Mouse (Mus musculus): ENCODE results near the gene Tomm70a. TPM values are rescaled to one million over a fixed set of nuclear protein-coding genes. Genes with fewer than 3 reads are reported as not detected.

The Tomm70a gene
- total RNA-seq, 2 experiments from 2014 or later: 44.9 to 45.3 TPM

DNA sequence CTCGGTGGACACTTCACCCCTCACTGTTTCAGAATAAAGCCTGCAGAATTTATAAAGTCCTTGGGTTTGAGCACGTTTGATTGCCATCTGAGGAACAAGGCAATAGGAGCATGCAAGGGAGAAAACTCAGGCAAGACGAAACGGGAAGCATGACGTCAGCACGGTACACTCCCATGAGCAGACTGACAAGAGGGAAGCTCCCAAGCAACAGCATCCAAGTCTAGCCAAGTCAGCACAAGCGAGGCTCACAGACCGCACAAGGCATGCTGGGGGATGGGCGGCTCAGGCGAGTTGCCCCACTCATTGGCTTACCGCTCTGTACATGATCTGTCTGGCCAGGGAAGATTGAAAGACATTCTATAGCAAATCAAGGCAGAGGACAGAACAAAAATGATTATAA is 59.7 kb downstream of the Tomm70a start:
- DNase-seq (ENCODE audit: low spot score): peak; percentile 24
- intact Hi-C loops (cut with DNase I): no loop called here

DNA sequence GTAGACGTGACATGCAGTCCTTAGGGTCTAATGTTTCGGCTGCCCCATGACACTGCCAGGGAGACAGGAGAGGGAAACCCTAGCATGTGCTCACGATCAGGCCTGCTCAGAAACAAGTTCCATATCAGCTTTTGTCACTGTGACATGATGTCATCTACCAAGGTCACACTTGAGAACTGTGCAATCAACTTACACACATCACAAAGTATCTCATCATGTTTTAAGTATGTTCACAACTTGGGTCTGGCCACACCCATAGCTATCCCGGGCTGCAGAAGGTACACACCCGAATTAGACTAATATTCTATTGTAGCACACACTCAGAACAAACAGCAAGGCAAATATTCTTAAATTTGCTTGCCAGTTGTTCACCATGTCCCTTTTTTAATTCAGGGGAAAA is 60.5 kb downstream of the Tomm70a start:
- DNase-seq (ENCODE audit: low spot score): no peak
- intact Hi-C loops (cut with DNase I): no loop called here

DNA sequence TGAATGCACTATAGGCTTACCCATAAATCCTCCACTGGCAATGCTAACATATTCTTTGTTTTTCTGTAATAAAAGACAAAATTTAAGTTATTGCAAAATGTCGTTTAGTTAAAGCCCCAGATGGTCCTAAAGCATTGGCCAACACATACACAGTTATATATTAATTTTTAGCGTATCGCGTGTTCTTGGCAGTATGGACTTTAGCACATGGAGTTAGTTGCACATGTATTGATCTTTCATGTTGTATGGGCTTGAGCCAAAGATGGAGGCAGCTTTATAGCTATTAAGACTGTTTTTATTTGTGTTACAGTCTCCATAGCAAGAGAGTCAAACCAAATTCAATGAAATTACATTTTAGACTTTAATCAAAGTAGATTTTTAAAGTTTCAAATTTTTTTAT is 65.1 kb downstream of the Tomm70a start:
- no peak for DNase-seq (ENCODE audit: low spot score)
- intact Hi-C loops (cut with DNase I): no loop called here

DNA sequence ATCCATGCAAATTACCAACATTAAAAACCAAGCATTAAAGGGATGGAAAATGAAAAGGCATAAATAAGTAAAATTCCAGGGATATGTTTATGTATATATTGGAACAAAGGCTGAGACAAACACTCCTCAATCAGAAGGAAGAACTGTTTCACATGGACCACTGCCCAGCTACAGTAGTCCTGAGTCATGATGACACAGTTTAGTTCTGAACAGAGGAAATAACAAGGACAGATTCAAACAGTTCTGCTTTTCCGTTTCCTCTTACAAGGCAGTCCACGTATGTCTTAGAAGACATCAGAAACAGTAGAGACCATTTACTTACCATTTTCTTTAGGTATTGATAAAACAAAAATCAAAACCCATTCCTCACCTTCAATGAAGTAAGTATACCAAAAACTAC is 68.0 kb downstream of the Tomm70a start:
- intact Hi-C loops (cut with DNase I): no loop called here
- no peak for DNase-seq (ENCODE audit: low spot score)

DNA sequence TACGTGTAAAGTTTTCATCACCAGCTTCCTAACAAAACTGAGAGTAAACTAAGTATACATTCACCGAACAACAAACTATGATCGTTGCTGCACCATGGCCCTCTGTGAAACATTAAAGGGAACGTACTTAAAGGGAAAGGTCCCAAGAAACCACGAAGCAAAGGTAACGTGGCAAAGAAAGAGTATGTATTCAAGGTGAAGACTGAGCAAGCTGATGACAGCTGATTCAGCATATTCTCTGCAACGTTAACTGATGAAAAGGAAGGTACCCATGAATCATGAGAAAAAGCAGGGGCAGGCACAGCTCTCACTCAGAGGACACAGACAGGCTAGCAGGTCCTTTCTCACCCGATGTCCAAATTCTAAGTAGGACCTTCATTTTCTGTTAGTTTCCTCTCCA is 68.9 kb downstream of the Tomm70a start:
- no peak for DNase-seq (ENCODE audit: low spot score)
- intact Hi-C loops (cut with DNase I): no loop called here

DNA sequence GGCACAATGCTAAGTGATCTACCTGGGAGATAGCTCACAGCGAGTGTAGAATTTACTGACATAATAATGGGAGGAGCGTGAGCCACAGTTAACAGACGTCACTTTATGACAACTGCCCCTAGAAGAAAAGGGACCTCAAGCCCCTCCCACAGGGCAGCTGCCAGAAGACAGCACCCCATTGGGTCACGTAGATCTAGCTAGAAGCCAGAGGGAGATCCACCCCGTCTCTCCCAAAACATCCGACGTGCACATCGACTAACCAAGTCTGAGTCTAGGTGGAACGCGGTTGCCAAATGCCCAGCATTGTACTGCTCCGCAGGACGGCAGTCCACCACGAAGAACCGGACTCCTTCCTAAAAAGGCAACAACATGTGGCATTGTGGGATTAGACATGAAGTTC is 69.7 kb downstream of the Tomm70a start:
- DNase-seq (ENCODE audit: low spot score): no peak
- intact Hi-C loops (cut with DNase I): no loop called here

DNA sequence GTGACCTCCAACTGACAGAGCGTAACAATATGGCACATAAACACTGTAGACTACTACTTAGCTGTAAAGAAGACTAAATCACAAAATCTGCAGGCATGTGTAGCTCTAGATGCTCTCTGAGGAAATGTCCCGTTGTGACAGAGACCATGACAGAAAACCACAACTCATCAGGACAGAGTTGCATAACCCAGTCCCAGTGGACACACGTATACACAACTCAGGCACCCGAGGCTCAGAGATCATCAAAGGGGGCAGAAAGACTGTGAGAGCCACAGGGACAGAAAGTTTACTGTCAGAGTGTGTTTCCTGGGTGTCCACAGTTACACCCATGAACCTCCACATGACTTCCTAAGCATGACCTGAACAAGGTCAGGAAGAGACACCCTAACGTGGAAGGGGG is 75.1 kb downstream of the Tomm70a start:
- DNase-seq (ENCODE audit: low spot score): no peak
- intact Hi-C loops (cut with DNase I): no loop called here

DNA sequence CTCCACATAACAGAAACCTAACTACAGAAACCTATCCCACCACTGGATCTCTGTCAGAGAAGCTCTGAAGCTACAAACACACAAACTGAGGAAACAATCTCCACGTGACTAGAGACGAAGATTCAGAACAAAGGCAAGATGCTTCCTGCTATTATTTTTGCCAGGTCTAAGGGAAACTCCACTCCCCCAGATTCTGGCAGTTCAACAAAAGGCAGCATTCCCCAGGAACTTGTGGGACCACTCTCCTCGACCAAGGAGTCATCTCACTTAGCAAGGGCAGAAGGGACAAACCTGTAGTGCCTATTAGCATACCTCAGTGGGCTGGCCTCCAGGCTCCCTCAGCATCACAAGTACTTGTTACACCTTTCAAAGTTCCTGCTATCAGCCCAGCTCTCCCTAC is 75.8 kb downstream of the Tomm70a start:
- DNase-seq (ENCODE audit: low spot score): no peak
- intact Hi-C loops (cut with DNase I): no loop called here

Other genes with a start within 250 kb of the Tomm70a start
- gene Tmem45a, start 235.5 kb upstream of the Tomm70a start, total RNA-seq (2021): 1 to 10 TPM; 3.7 to 3.8 TPM
- not detected for gene Lnp1, start 193.6 kb upstream of the Tomm70a start, total RNA-seq (2021)
- gene Tmem45a2, start 50.3 kb upstream of the Tomm70a start, total RNA-seq (2021): not detected
- gene Nit2, start 45.6 kb downstream of the Tomm70a start, total RNA-seq (2021): 10 to 100 TPM; 31.8 to 31.9 TPM
- gene Tbc1d23, start 109.8 kb downstream of the Tomm70a start, total RNA-seq (2021): 10 to 100 TPM; 23.9 to 26.2 TPM
- gene Tmem30c, start 171.2 kb downstream of the Tomm70a start, total RNA-seq (2021): not detected
- gene Filip1l, start 231.4 kb downstream of the Tomm70a start, total RNA-seq (2021): 10 to 100 TPM; 32.9 to 40.7 TPM

Measured in heart, postnatal 25 days (tissue).